Mouse (Mus musculus) neutrophil, adult 5-6 weeks (primary cell): Measurements from ENCODE around the gene C730034F03Rik. TPM values are rescaled to one million over a fixed set of nuclear protein-coding genes. Genes with fewer than 3 reads are reported as not detected.

Source experiments
- ATAC-seq: fragments of 151-379, 151-347 bp; 2 replicates; pipeline ENCODE4 v1.8.0; 2017; ENCODE audit warnings: mild to moderate bottlenecking, moderate TSS enrichment; ENCODE audit not compliant: insufficient number of reproducible peaks, poor library complexity, low FRiP score, severe bottlenecking; ENCODE audit errors: extremely low read depth
- total RNA-seq: library from RNA; stranded (forward); fragments of 200-1000 nt; gene quantifications from 2 replicates; pipeline ENCODE4 v1.2.3, GENCODE M21; 2017

The C730034F03Rik gene
- total RNA-seq, 1 experiment from 2014 or later: 32.0 TPM

- ATAC-seq: no peak
These were observed 42.1 kb downstream of the C730034F03Rik start for GRCm38 (mm10) chr15:89471476-89471875.

GRCm38 (mm10) chr15:89473370-89473769, 44.0 kb downstream of the C730034F03Rik start:
- no peak for ATAC-seq

- ATAC-seq: no peak
These were observed 44.5 kb downstream of the C730034F03Rik start for GRCm38 (mm10) chr15:89473921-89474320.

GRCm38 (mm10) chr15:89474596-89475292, 45.4 kb downstream of the C730034F03Rik start:
- no peak for ATAC-seq

GRCm38 (mm10) chr15:89475293-89475600, 45.9 kb downstream of the C730034F03Rik start:
- no peak for ATAC-seq

- peak; percentile 93 for ATAC-seq
These were observed 46.5 kb downstream of the C730034F03Rik start for GRCm38 (mm10) chr15:89475611-89476474.

GRCm38 (mm10) chr15:89476475-89476815, 47.1 kb downstream of the C730034F03Rik start:
- ATAC-seq: no peak

- ATAC-seq: no peak
These were observed 47.7 kb downstream of the C730034F03Rik start, which contains the start of gene Arsa for GRCm38 (mm10) chr15:89477091-89477491. Gene Arsa (minus strand): TSS chr15:89477425.

GRCm38 (mm10) chr15:89477806-89478205, 48.4 kb downstream of the C730034F03Rik start:
- no peak for ATAC-seq

- no peak for ATAC-seq
These were observed 49.2 kb downstream of the C730034F03Rik start for GRCm38 (mm10) chr15:89478622-89479021.

Other genes with a start within 250 kb of the C730034F03Rik start
- gene Plxnb2, start 248.8 kb upstream of the C730034F03Rik start, total RNA-seq: 15.7 and 18.9 TPM in 2 replicates
- gene Dennd6b, start 233.1 kb upstream of the C730034F03Rik start, total RNA-seq: 14.3 and 14.5 TPM in 2 replicates
- gene Ppp6r2, start 218.0 kb upstream of the C730034F03Rik start, total RNA-seq: 40.1 and 41.9 TPM in 2 replicates
- 116 and 134 TPM in 2 replicates for gene Sbf1, start 114.3 kb upstream of the C730034F03Rik start, total RNA-seq
- gene Adm2, start 106.9 kb upstream of the C730034F03Rik start, total RNA-seq: not detected in 2 replicates
- not detected in 2 replicates for gene Miox, start 95.2 kb upstream of the C730034F03Rik start, total RNA-seq
- gene Lmf2, start 73.9 kb upstream of the C730034F03Rik start, total RNA-seq: 30.7 and 41.3 TPM in 2 replicates
- gene Ncaph2, start 73.9 kb upstream of the C730034F03Rik start, total RNA-seq: 75.0 and 93.6 TPM in 2 replicates
- 5.4 and 7.2 TPM in 2 replicates for gene Sco2, start 55.7 kb upstream of the C730034F03Rik start, total RNA-seq
- 0.23 and 0.86 TPM in 2 replicates for gene Tymp, start 52.5 kb upstream of the C730034F03Rik start, total RNA-seq
- not detected in 2 replicates for gene Odf3b, start 50.3 kb upstream of the C730034F03Rik start, total RNA-seq
- not detected in 2 replicates for gene Klhdc7b, start 44.7 kb upstream of the C730034F03Rik start, total RNA-seq
- gene Syce3, start 19.1 kb upstream of the C730034F03Rik start, total RNA-seq: not detected in 2 replicates
- 6.3 and 6.8 TPM in 2 replicates for gene Cpt1b, start 3.7 kb upstream of the C730034F03Rik start, total RNA-seq
- 1.1 and 1.3 TPM in 2 replicates for gene Gm44502, start 107 bp downstream of the C730034F03Rik start, total RNA-seq
- gene Chkb, start 319 bp downstream of the C730034F03Rik start, total RNA-seq: 108 and 124 TPM in 2 replicates
- gene Mapk8ip2, start 24.3 kb downstream of the C730034F03Rik start, total RNA-seq: not detected in 2 replicates
- gene Arsa, start 47.8 kb downstream of the C730034F03Rik start, total RNA-seq: 13.3 and 14.2 TPM in 2 replicates
- gene Shank3, start 70.0 kb downstream of the C730034F03Rik start, total RNA-seq: 0.37 TPM in 1 of 2 replicates, not detected in the other
- not detected in 2 replicates for gene Acr, start 138.7 kb downstream of the C730034F03Rik start, total RNA-seq
- gene Rabl2, start 162.3 kb downstream of the C730034F03Rik start, total RNA-seq: 1.7 TPM in 1 of 2 replicates, not detected in the other